Mouse (Mus musculus): ENCODE measurements around the gene Lingo2. TPM values are rescaled to one million over a fixed set of nuclear protein-coding genes. Genes with fewer than 3 reads are reported as not detected.
"Not testable (repeated sequence)": the region's sequence is repeated elsewhere in the genome, so short reads cannot be mapped to it uniquely, and the experiment has no call there.

Gene Lingo2
- total RNA-seq, 2 experiments from 2014 or later, result 40.5 to 44.3 TPM

GRCm38 (mm10) chr4:35694360-35695136, 1257.0 kb downstream of the Lingo2 start:
- DNase-seq (ENCODE audit: low spot score in 2 of 2), result no peak

DNA sequence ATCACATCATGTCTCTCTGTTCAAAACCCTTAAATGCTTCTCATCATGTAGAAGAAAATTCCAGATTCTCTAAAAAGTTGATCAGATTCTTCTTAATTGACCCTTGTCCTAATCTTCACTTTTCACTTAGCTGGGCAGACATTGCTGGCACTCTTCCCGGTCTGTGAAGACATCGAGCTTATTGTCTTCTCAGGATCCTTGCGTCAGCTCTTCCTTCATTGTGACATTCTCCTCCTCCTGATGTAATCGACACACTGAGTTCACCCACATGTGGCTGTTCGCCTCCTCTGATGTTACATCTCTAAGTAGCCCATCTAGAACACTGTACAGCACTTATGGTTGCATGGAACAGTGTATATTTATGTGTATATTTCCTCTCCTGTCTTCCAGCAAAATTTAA, 1261.0 kb downstream of the Lingo2 start:
- no peak for DNase-seq (ENCODE audit: low spot score in 2 of 2)

DNA sequence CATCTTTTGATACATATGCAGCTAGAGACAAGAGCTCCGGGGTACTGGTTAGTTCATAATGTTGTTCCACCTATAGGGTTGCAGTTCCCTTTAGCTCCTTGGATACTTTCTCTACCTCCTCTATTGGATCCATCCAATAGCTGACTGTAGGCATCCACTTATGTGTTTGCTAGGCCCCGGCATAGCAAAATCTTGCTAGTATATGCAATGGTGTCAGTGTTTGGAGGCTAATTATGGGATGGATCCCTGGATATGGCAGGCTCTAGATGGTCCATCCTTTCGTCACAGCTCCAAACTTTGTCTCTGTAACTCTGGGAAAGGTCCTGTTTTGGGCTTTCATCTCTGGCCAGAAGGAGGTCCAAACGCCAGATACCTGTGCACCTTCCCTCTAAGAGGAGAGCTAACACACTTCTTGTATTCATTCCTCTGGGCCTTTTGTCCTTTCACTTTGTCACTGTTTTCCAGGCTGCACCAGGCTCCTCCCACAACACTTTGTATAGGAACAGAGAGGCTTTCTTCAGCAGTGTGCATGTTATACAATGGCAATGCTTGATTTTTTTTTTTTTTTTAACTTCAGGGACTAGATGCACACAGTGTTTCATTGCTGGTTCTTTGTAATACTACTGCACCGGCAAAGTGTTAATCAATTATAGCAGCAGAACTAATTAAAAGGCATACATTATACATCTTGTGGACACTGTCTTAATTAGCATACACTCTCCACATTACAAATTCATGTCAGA, 1262.9 kb downstream of the Lingo2 start:
- DNase-seq (ENCODE audit: low spot score in 2 of 2), result not testable (repeated sequence)

Small RNA genes within 50 kb of the gene (microRNA-seq; reads per million reads assigned to microRNA genes)
- gene Mir873a, result 0 reads per million in 2 experiments
- 0 reads per million in 2 experiments for gene Mir873b
- 0 reads per million in 2 experiments for gene Mir876

Measured in layer of hippocampus, postnatal 14 days (tissue).